Mouse (Mus musculus) liver (tissue): ENCODE data around the gene Ntm.

Source experiments
- DNase-seq: peaks from one replicate; pipeline ENCODE4 v3.0.0-alpha.2; 2020; ENCODE audit warnings: mixed read lengths

Gene Ntm

DNA sequence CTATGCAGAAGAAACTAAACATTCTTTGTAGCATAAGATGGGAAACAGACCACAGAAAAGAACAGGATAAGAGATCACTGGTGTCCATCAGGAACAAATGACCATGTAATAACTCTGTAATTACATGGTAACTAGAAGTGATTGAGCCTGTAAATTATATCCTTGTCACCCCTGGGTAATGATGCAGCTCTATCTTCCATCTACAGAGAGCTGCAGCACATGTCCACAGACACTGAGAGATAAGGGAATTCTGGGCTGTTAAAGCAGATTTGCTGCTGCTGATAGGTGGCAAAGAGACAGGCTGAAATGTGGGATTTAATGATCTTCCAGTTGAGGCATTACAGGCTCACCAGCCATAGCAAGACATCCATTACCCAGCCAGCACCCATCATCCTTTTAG, 677.8 kb downstream of the Ntm start:
- no peak for DNase-seq

DNA sequence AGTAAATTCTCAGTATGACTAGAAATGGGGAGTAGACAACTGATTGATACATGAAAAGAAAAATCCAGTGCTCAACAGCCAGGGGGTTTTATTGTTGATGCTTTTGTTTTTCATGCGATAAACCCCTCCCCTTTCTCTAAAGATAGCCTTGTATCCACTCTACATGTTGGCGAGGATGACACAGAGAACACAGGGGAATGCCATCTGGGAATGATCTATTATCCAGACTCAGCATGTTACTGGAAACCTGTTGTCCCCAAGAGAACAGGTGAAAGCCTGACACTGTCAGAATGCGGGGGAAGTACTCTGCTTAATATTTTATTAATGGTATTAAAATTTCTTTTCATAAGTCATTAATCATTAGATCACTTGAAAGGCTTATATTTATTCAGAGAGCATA, 690.1 kb downstream of the Ntm start:
- DNase-seq, result no peak

DNA sequence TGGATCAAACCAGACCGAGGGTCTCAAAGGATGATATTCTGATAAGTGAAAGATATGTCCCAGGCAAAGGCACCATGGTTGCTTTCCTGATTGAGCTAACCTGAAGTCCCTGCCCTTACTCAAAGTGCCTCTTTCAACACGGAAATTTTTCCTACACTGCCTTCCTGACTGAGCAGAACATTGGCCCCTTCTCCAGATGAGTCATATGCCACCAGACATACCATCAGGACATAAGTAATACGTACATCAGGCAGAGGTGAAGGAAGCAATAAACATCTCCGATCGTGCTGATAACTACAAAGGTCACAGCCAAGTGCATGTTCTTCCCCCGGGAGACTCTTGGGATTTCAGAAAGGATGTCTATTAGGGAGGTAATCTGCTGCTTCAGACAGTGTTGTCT, 693.0 kb downstream of the Ntm start:
- DNase-seq, result no peak

- DNase-seq, result no peak
Measured at GRCm38 (mm10) chr9:29269277-29269646, 693.7 kb downstream of the Ntm start.

- DNase-seq, result no peak
Measured at GRCm38 (mm10) chr9:29268583-29269276, 694.2 kb downstream of the Ntm start.

- DNase-seq, result no peak
Measured at GRCm38 (mm10) chr9:29267663-29268062, 695.3 kb downstream of the Ntm start.

DNA sequence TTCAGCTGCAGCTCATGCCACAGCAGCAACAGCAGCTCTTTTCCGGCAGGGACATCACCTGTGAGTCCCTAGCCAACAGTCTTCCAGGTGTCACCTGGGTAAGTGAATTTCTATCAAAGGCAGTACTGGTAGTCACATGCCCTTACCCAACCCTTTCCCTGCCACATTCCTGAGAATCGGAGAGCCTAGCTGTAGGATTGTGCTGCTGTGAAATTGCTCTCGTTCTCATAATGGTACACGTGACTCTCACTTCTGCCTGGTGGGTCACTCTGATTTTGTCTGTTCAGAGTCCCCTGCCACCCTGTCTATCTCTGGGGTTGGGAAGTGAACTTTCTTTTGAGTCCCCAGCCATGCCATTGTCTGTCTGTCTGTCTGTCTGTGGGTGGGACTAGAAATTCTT, 697.8 kb downstream of the Ntm start:
- no peak for DNase-seq

- DNase-seq, result no peak
Measured at GRCm38 (mm10) chr9:29262836-29263235, 700.1 kb downstream of the Ntm start.

GRCm38 (mm10) chr9:29252866-29253265, 710.1 kb downstream of the Ntm start:
- no peak for DNase-seq

GRCm38 (mm10) chr9:29250813-29251212, 712.1 kb downstream of the Ntm start:
- DNase-seq, result no peak

- no peak for DNase-seq
Measured at GRCm38 (mm10) chr9:29247812-29248211, 715.1 kb downstream of the Ntm start.

- DNase-seq, result no peak
Measured at GRCm38 (mm10) chr9:29244006-29244405, 718.9 kb downstream of the Ntm start.

GRCm38 (mm10) chr9:29242497-29243422, 720.2 kb downstream of the Ntm start:
- no peak for DNase-seq

DNA sequence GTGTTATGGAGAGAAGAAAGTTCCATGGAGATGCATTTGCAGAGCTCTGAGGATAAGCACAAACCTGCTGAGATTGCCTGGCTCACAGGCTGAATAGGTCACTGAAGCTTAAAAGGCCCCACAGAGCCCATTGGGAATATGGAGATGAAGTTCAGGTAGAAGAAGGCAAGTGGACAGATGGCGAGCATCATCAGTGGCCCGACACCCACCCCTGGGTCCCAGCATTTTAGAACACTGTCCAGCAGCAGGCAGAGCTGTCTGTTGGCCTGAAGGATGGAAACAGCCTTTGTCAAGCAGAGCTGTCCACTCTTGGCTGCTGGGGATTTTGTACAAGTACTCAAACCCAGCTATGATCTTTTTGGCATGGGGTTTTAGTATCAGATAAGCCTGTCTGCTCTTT, 722.1 kb downstream of the Ntm start:
- DNase-seq, result no peak

- no peak for DNase-seq
Measured at GRCm38 (mm10) chr9:29238973-29239372, 724.0 kb downstream of the Ntm start.

- DNase-seq, result no peak
Measured at GRCm38 (mm10) chr9:29236752-29237151, 726.2 kb downstream of the Ntm start.

GRCm38 (mm10) chr9:29227747-29228146, 735.2 kb downstream of the Ntm start:
- no peak for DNase-seq

- no peak for DNase-seq
Measured at GRCm38 (mm10) chr9:29222915-29223545, 739.9 kb downstream of the Ntm start.

GRCm38 (mm10) chr9:29220941-29221615, 741.9 kb downstream of the Ntm start:
- DNase-seq, result no peak

GRCm38 (mm10) chr9:29220493-29220892, 742.4 kb downstream of the Ntm start:
- no peak for DNase-seq

DNA sequence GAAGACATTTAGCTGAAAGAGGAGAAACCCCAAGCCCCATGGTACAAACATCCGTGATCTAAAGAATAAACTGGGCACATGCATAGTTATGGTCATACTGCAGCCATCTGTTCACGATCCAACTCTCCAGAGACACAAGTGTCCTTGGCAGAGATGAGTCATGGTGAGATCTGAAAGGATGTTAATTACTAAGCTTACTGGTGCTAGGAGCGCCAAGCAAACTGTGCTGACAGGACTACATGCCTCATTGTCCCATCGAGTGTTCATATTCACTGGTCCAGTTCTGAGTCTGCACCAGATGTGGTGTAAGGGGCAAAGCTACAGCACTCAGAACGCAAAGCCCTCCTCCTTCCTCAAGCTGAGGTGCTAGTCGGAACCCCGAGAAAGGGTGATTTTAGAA, 745.0 kb downstream of the Ntm start:
- DNase-seq, result no peak

- no peak for DNase-seq
Measured at GRCm38 (mm10) chr9:29216528-29216927, 746.4 kb downstream of the Ntm start.

- no peak for DNase-seq
Measured at GRCm38 (mm10) chr9:29215796-29216195, 747.1 kb downstream of the Ntm start.
